In the genomic region with DNA sequence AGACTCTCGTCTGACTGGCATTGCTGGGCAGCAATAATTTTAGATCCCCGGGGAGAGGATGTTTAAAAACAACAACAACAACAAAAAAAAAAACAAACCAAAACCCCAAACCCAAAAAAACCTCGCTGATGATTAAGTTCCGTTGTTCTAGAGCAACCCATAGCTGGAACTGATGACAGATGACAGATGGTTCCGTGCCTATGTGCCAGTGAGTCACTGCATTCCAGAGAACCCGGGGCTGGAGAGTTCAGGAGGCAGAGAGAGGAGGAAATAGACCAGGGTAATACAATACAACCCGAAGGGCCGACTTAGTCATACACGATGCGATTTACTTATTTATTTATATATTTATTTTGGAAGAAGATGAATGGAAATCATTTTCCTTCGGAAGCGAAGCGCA, we compare ENCODE assay signal across 19 mouse cellular contexts.
"Had no signal": no experiment of that assay in that cellular context is flagged by ENCODE, and none has a peak within 500 bp of the region (broad histone marks: within the 10 kb centered on the region; RNA-seq: fewer than 3 reads in every experiment).

No protein-coding gene starts in this region.

- H3K4me2 ChIP-seq: lung, embryonic 14.5 days; midbrain, embryonic 12.5 days; neural tube, embryonic 13.5 days; neural tube, embryonic 15.5 days had no signal

- DNase-seq: lung, adult 18-20 months; lung, embryonic 14.5 days; lung, postnatal 10 days; lung, postnatal 4 days; midbrain, embryonic 14.5 days; retina, postnatal 1 day; right cerebral cortex, adult 18-20 months; right cerebral cortex, postnatal 25 days; right cerebral cortex, postnatal 4 days; spleen, adult 18-20 months; thymus, adult 18-20 months; thymus, postnatal 14 days; thymus, postnatal 36 days had no signal

- ATAC-seq: midbrain, embryonic 16.5 days had no signal

- H3K9ac ChIP-seq: lung, embryonic 14.5 days; midbrain, embryonic 12.5 days; neural tube, embryonic 13.5 days; neural tube, embryonic 15.5 days had no signal

- H3K27ac ChIP-seq: midbrain, embryonic 10.5 days; midbrain, embryonic 12.5 days; neural tube, embryonic 13.5 days; neural tube, embryonic 15.5 days had no signal

- H3K27me3 ChIP-seq: midbrain, embryonic 12.5 days; neural tube, embryonic 13.5 days; neural tube, embryonic 15.5 days had no signal

- H3K4me1 ChIP-seq: midbrain, embryonic 10.5 days; midbrain, embryonic 12.5 days; neural tube, embryonic 13.5 days; neural tube, embryonic 15.5 days had no signal

- H3K36me3 ChIP-seq: midbrain, embryonic 10.5 days; midbrain, embryonic 12.5 days; neural tube, embryonic 13.5 days; neural tube, embryonic 15.5 days had no signal

- H3K9me3 ChIP-seq: midbrain, embryonic 12.5 days; neural tube, embryonic 15.5 days had no signal

- H3K4me3 ChIP-seq: midbrain, embryonic 10.5 days; midbrain, embryonic 12.5 days; myocyte; neural tube, embryonic 13.5 days; neural tube, embryonic 15.5 days had no signal
